Mouse (Mus musculus) cerebellum, adult 9-11 months (tissue): ENCODE measurements around the gene Fn3k.

ENCODE experiments used
- DNase-seq: peaks from one replicate; pipeline ENCODE4 v3.0.0; 2022

Fn3k gene

DNA sequence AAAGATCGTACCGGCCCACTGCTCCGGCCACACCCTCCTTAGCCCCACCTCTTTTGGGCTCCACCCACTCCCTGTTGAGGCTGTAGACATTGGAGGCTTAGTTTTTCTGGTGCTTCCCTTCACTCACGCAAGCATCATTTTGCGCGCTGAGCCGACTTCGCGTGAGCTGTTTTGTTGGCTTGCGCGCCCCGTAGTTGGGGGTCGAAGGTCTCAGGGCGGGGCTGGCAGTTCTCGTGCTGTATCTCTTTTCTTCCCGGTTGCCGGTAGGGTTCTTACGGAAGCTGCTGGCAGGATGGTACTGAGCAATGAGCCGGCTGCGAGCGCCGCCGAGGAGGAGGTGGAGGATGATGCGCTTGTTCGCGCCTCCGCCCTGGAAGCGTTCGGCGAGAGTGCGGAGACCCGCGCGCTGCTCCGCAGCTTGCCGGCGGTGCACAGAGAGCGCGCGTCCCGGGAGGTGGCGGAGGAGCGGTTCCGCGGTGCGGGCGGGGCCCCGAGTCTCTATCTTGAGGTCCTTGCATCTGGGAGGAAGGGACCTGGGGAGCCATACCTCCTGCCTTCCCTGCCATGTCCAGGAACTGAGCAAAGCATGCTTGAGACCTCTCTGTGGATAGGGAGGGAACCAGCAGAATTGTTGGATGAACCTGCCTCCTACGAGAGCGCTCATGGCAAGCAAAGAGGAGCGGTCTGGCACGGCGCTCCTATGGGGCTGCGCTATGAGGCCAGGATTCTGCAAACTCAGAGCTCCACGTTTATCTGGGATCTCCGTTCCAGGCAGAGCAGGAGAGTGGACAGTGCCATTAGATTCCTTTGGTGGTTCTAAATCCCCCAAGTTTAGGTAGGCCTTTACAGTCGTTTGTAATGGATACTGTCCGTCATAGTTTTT lies 17.3 kb downstream of the Fn3k start, which contains the start of gene Tbcd:
TSS of gene Tbcd (plus strand) at position 197 of the 883 bp plus-strand sequence.
- peak; percentile 95 for DNase-seq

DNA sequence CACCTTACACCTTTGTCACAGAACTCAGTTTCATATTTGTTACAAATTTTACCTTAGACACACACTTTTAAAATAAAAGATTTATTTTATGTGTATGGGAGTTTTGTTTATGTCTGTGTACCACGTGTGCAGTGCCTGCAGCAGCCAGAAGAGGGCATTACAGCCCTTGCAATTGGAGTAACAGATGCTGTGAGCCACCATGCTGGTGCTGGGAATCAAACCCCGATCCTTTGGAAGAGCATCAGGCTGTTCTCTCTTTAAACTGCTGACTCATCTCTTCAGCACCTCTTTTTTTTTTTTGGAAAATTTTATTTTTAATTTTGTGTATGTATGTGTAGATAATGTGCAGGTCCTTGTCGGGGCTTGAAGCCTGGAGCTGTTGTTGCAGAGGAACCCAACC lies 23.2 kb downstream of the Fn3k start:
- DNase-seq, result no peak

GRCm38 (mm10) chr11:121467408-121467807 lies 32.7 kb downstream of the Fn3k start:
- no peak for DNase-seq

GRCm38 (mm10) chr11:121474831-121475230 lies 40.1 kb downstream of the Fn3k start:
- no peak for DNase-seq

GRCm38 (mm10) chr11:121475699-121476415 lies 41.1 kb downstream of the Fn3k start:
- DNase-seq, result peak; percentile 56

- no peak for DNase-seq
Measured at GRCm38 (mm10) chr11:121479476-121480203, 44.9 kb downstream of the Fn3k start.

DNA sequence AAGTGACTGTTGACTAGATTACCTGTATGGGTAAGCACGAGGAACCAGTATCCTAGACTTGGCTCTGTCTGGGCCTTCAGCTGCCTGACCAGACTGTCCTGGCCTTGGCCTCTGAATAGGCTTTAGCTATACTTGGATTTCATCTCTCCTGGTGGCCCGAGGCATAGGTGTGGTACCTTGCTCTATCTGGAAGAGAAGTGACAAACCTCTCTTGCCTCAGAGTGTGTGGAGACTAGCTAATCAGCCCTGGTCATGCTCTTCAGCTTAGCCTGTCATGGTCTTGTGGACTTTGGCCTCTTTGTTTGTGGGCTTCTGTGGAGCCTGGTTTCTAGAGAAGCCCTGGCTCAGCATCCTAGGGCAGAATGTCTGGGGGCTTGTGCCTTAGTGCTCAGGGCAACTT lies 46.4 kb downstream of the Fn3k start:
- no peak for DNase-seq

GRCm38 (mm10) chr11:121485882-121486281 lies 51.2 kb downstream of the Fn3k start:
- no peak for DNase-seq

- no peak for DNase-seq
Measured at GRCm38 (mm10) chr11:121490651-121491050, 55.9 kb downstream of the Fn3k start.
